Mouse (Mus musculus) frontal cortex, postnatal 25 days (tissue): ENCODE data around the gene Ifnar1.
A peak's percentile ranks its signal among the peaks of the same experiment; 100 is the strongest.
"Not testable (repeated sequence)": the region's sequence is repeated elsewhere in the genome, so short reads cannot be mapped to it uniquely, and the experiment has no call there.

Experiments
- DNase-seq, 2 experiments: peaks; one replicate each; pipeline ENCODE4 v3.0.0; 2022; ENCODE audit warnings: low spot score in 2 of 2

Gene Ifnar1

GRCm38 (mm10) chr16:91505116-91505601 is 20.1 kb downstream of the Ifnar1 start:
- DNase-seq: no peak

- DNase-seq: no peak
These were observed 21.4 kb downstream of the Ifnar1 start for GRCm38 (mm10) chr16:91506396-91506795.

GRCm38 (mm10) chr16:91512161-91512787 is 27.2 kb downstream of the Ifnar1 start:
- DNase-seq: peak; percentile 81 to 82

GRCm38 (mm10) chr16:91513099-91513498 is 28.1 kb downstream of the Ifnar1 start:
- DNase-seq: no peak

GRCm38 (mm10) chr16:91517020-91517419 is 32.0 kb downstream of the Ifnar1 start:
- no peak for DNase-seq

- no peak for DNase-seq
These were observed 37.0 kb downstream of the Ifnar1 start for GRCm38 (mm10) chr16:91522040-91522439.

- no peak for DNase-seq
These were observed 37.7 kb downstream of the Ifnar1 start for GRCm38 (mm10) chr16:91522479-91523309.

- DNase-seq: no peak
These were observed 39.2 kb downstream of the Ifnar1 start for GRCm38 (mm10) chr16:91524206-91524605.

GRCm38 (mm10) chr16:91526274-91526673 is 41.2 kb downstream of the Ifnar1 start:
- DNase-seq: no peak

GRCm38 (mm10) chr16:91527051-91527450 is 42.0 kb downstream of the Ifnar1 start:
- no peak for DNase-seq

- DNase-seq: no peak
These were observed 42.5 kb downstream of the Ifnar1 start for GRCm38 (mm10) chr16:91527500-91527899.

GRCm38 (mm10) chr16:91528578-91528977 is 43.5 kb downstream of the Ifnar1 start:
- no peak for DNase-seq

- DNase-seq: not testable (repeated sequence)
These were observed 45.8 kb downstream of the Ifnar1 start for GRCm38 (mm10) chr16:91530830-91531229.

GRCm38 (mm10) chr16:91531856-91532255 is 46.8 kb downstream of the Ifnar1 start:
- no peak for DNase-seq

GRCm38 (mm10) chr16:91532429-91532828 is 47.4 kb downstream of the Ifnar1 start:
- DNase-seq: no peak

- DNase-seq: no peak
These were observed 48.3 kb downstream of the Ifnar1 start for GRCm38 (mm10) chr16:91533097-91534001.

- DNase-seq: no peak
These were observed 49.4 kb downstream of the Ifnar1 start for GRCm38 (mm10) chr16:91534477-91534876.

- no peak for DNase-seq
These were observed 49.9 kb downstream of the Ifnar1 start for GRCm38 (mm10) chr16:91534888-91535287.

- DNase-seq: no peak
These were observed 51.3 kb downstream of the Ifnar1 start for GRCm38 (mm10) chr16:91536372-91536771.

- DNase-seq: no peak
These were observed 52.0 kb downstream of the Ifnar1 start for GRCm38 (mm10) chr16:91537065-91537464.

- DNase-seq: no peak
These were observed 53.0 kb downstream of the Ifnar1 start for GRCm38 (mm10) chr16:91538051-91538450.

- DNase-seq: no peak
These were observed 53.5 kb downstream of the Ifnar1 start for GRCm38 (mm10) chr16:91538513-91538912.
